Mouse (Mus musculus) liver, adult 2 months (tissue): ENCODE data around the gene Nell2.

Source experiments
- CTCF ChIP-seq: fragments of 200-500 bp; IDR thresholded peaks from 2 replicates; pipeline ENCODE4 v1.5.1; 2011; ENCODE audit warnings: low read depth, low read length, control low read depth
- POLR2A ChIP-seq: fragments of 200-500 bp; IDR thresholded peaks from 2 replicates; pipeline ENCODE4 v1.6.1; 2011; ENCODE audit warnings: low read length, control low read depth; ENCODE audit not compliant: insufficient read depth; ENCODE audit errors: extremely low read depth

DNA sequence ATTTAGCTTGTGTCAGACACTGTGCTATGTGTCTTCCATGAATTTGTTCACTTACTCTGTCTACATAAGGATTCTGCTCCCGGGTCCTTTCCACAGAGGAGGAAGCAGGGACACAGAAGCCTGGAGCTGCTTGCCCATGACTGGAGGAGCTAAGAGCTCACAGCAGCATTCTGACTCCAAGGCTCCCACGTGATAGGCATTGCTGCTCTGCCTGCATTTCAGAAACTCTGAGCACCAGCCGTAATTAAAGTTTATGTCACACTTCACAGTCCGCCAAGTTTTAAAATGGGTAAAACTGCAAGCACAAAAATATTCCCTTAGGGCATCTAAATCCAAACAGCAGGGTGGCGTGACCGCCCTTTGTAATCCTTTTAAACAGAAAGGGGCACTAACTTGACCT lies 243.2 kb downstream of the Nell2 start:
- no peak for TF ChIP-seq CTCF
- no peak for TF ChIP-seq POLR2A
